Mouse (Mus musculus) left cerebral cortex, postnatal 14 days (tissue): ENCODE results near the gene Cstf3. TPM values are rescaled to one million over a fixed set of nuclear protein-coding genes. Genes with fewer than 3 reads are reported as not detected.

Experiments
- DNase-seq, 2 experiments: peaks; one replicate each; pipeline ENCODE4 v3.0.0; 2021 to 2022; ENCODE audit warnings: low spot score in 2 of 2, mixed read lengths in 1 of 2
- intact Hi-C: fragments of 180-260 bp; cut with DNase I; formaldehyde crosslinking; loops from one replicate; pipeline ENCODE4 v1.15.1; 2025
- total RNA-seq, 2 experiments: library from RNA; stranded (reverse); gene quantifications; 2 replicates each; pipeline ENCODE4 v1.2.3; 2021

Gene Cstf3
- total RNA-seq, 2 experiments from 2014 or later, result 40.1 to 44.0 TPM

DNA sequence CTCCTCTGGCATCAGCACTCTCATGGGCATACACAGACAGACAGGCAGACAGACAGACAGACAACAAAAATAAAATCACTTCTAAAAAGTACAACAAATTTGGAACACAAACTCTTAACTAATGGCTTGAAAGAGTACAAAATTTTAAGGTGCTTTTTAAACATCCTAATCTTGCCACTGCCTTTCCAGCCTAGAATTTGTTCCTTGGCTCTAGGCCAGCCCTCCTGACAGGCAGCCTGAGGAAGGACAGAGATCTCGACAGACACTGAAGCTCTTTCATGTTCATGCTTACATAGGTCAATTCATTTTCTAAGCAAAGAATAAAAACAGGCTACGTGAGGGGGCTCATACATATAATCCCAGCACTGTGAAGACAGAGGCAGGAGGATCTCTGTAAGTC, 102.2 kb downstream of the Cstf3 start:
- intact Hi-C loops, result no loop called here
- no peak for DNase-seq

DNA sequence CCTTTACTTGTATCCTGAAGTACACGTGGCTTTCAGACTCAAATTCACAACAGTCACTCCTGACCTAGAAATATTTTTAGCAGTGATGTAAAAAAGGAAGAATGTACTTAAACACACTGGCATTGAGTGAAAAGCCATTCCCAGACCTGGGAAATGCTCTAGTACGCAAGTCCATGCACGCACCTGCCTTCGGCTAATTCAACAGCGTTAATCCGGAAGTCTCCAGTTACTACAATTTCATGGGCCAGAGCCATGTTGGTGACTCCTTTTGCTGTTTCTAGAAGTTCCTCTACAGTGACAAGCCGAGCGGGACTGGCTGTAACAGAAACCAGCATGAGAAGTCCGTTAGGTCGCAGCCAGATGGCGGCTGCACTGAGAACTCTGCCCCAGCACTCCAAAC, 109.3 kb downstream of the Cstf3 start:
- DNase-seq, result no peak
- intact Hi-C loops, result no loop called here

DNA sequence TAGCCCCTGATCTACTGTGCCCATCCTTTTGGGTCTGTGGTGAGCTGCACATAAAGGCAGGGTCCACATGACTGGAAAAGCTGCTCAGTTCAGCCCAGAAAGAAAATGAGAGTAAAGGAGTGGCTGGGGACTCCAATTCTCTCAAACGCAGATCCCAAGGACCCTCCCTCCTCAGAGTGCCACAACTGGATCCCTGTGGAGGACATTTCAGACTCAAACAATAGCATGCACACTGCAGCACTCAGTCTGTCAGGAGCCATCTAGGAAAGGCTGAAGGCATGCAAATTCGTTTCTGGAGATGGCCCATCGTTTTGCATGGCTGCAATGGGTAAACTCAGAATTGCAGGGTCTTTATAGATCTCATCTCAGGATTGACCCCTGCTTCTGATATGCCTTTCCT, 112.8 kb downstream of the Cstf3 start:
- intact Hi-C loops, result no loop called here
- DNase-seq, result no peak

DNA sequence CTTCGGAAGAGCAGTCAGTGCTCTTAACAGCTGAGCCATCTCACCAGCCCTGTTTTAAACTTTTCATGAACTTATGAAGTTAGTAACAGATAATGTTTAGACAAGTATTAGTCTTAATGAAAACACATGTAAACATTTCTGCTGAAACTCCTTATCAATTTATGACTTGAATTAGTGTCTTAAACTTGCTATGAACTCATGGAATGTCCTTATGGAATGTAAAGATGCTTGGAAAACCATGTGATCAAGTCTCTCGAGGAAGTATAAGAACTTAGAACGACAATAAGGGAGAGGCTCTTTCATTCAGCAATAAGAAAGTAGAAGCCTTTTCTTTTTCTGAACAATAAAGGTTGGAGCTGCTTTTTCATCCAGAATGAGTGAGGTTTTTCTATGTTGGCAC, 114.0 kb downstream of the Cstf3 start:
- intact Hi-C loops, result no loop called here
- no peak for DNase-seq

DNA sequence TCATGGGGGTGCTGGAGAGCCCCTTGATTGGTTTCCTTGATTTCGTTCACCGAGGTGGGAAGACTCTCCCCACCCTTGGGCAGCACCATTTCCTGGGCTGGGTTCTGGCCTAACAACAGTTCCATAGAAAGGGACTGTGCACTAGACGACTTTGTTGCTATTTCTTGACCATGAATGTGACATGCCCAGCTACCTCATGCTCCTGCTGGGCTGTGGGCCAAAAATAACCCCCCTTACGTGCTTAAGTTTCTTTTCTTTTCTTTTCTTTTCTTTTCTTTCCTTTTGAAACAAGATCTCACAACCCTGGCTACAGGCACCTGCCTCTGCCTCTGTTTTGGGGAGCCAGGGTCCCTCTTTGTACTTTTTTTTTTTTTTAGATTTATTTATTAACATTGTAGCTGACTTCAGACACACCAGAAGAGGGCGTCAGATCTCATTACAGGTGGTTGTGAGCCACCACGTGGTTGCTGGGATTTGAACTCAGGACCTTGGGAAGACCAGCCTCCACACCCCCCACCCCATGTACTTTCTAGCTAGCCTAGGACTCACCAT, 119.5 kb downstream of the Cstf3 start:
- no peak for DNase-seq
- intact Hi-C loops, result no loop called here

DNA sequence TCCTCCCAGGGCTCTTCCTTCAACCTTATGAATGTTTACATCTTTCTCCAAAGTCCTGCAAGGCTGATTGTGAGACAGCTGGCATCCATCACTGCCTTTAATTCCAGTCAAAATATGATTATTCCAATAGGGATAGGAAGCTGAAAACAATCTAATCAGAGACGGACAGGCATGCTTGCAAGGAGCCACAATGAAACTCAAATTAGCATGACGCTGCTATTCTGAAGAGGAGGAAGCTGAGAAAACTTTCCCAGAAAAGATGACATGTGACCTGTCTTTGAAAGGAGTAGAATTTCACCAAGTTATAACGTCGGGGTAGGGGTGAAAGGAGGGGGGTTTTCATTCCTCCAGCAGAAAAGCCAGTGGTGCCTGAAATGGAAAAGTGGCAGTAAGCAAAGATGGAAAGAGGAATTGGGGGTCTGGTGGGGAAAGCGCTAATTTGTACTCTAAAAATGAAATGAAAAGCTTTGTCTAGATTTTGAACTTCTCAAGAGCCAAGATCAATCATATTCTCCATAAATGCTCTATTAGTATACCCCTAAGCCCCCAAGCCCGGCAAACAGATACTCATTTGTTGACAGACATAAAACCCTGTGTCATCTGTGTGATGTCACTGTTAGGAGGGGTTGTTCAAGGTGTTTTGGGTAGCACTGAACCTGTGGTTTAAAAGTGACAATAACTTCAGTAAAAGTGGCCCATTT, 120.5 kb downstream of the Cstf3 start:
- intact Hi-C loops, result no loop called here

DNA sequence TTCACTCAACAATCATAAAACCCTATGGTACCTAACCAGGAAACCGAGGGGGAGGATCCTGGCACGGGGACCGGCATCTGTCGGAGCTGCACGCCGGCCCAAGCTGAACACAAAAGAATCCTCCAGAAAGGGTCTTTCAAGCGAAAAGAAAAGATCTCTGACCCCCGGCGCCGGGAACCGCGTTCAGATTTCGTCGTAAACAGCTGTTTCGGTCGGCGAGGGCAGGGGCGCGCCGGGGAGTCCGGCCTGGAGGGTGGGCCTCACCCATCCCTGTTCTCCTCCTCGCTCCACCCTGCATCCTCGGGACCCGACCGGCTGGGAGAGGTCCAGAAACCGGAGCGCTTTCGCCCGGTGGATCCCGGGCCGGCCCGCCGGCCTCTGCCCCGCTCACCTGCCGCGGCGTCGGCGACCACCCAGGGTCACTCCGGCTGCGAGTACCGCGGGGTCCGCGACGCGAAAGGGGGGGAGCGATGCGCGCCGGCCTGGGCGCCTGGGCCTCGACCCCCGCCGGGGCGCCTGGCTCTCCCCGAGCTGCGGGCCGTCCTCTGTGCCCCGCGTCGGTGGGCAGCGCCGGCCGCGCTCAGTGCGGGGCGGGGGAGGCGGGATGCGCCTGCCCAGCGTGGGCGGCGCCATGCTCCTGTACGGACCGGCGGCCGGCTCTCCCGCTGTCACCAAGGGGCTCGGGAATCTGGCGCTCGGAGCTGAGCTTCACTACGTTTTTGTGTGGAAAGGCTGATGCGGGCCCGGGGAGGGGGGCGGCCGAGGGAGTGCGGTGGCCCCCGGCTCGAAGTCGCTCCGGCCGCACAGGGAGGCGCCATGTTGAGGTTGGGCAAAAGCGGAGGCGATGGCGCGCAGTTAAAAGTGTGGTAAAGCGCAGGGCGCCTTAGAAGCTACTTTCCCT, 121.5 kb downstream of the Cstf3 start, which contains the start of gene Tcp11l1:
TSS of gene Tcp11l1 (minus strand) at position 585 of the 901 bp plus-strand sequence.
- peak; percentile 64 to 67 for DNase-seq
- intact Hi-C loops, result no loop called here

More for the DNA sequence above, 120.5 kb downstream of the Cstf3 start:
- no peak for DNase-seq

DNA sequence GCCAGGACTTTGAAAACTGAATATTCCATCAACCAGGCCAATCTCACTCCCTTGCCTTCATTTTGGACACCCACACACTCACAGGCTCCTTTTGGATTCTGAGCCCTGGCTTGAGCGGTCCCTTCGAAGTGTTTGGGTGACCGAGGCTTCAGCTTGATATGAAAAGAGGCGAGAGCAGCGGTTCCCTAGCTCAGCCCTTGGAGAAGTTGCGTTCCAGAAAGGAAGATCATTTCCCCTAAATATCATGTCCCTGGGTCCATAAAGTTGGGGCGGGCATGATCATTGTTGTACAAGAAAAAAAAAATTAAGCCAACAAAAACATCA, 122.1 kb downstream of the Cstf3 start:
- DNase-seq, result no peak
- intact Hi-C loops, result no loop called here

DNA sequence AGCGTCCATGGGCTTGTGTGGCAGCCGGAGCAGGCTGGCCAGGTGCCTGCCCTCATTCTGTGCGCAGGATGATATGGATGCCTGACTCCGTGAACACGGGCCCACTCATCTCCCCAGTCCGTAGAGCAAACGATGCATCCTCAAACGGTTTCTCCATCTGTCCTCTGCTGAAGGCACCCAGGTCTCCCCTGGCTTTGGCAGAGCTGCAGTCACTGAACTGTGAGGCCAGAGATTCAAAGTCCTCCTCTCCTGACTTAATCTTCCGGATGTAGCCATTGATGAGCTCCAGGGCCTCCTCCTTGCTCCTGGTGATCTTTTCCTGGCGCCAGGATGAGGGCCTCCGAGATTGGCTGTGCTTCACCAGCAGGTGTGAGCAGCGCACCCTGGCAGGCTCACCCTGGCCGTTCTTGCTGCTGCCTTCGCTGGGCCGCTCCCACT, 124.0 kb downstream of the Cstf3 start:
- DNase-seq, result no peak
- intact Hi-C loops, result no loop called here

Other genes with a start within 250 kb of the Cstf3 start
- 100 to 1,000 TPM; 115 to 126 TPM for gene D430041D05Rik, start 179.5 kb upstream of the Cstf3 start, total RNA-seq
- 10 to 100 TPM; 65.4 to 68.8 TPM for gene Hipk3, start 96.1 kb upstream of the Cstf3 start, total RNA-seq
- gene Tcp11l1, start 121.6 kb downstream of the Cstf3 start, total RNA-seq, result 10 to 100 TPM; 47.1 to 47.9 TPM
- gene Pin1rt1, start 125.9 kb downstream of the Cstf3 start, total RNA-seq, result not detected
- 1 to 10 TPM; 1.0 to 1.7 TPM for gene Depdc7, start 152.4 kb downstream of the Cstf3 start, total RNA-seq
- 1 to 10 TPM; 8.8 to 9.4 TPM for gene Qser1, start 226.2 kb downstream of the Cstf3 start, total RNA-seq